Mouse (Mus musculus): ENCODE results near the gene Rtp1. TPM values are rescaled to one million over a fixed set of nuclear protein-coding genes. Genes with fewer than 3 reads are reported as not detected.

The Rtp1 gene
- polyA plus RNA-seq (2012; ENCODE audit: insufficient read depth, insufficient read length, missing spikeins) = not detected in 2 replicates

- TF ChIP-seq CTCF (IDR thresholded peaks at IDR 0.05; ENCODE audit: low read depth, low read length) = no peak
- no peak for TF ChIP-seq POLR2A (IDR thresholded peaks at IDR 0.05; ENCODE audit: borderline replicate concordance, low read depth, low read length)
- no peak within 1 kb of the TSS for H3K4me3 ChIP-seq (ENCODE audit: insufficient read depth, low read length)
- H3K27ac ChIP-seq (ENCODE audit: insufficient read depth, low read depth, low read length) = no peak within 1 kb of the TSS
- H3K4me1 ChIP-seq (ENCODE audit: control insufficient read depth, insufficient read depth, low read length) = peaks cover under 1% of the 10 kb centered on the region; the same call in 1 of the 2 replicates
Measured at GRCm38 (mm10) chr16:23428647-23429319, at the start of gene Rtp1. TSS of gene Rtp1 (plus strand) at chr16:23429133.

- H3K4me1 ChIP-seq (ENCODE audit: control insufficient read depth, insufficient read depth, low read length) = peaks cover 15% of the 10 kb centered on the region
- no peak overlapping the region for H3K4me3 ChIP-seq (ENCODE audit: insufficient read depth, low read length)
- no peak overlapping the region for H3K27ac ChIP-seq (ENCODE audit: insufficient read depth, low read depth, low read length)
- no peak for TF ChIP-seq CTCF (IDR thresholded peaks at IDR 0.05; ENCODE audit: low read depth, low read length)
- no peak for TF ChIP-seq POLR2A (IDR thresholded peaks at IDR 0.05; ENCODE audit: borderline replicate concordance, low read depth, low read length)
Measured at GRCm38 (mm10) chr16:23379536-23380230, 49.2 kb upstream of the Rtp1 start.

- no peak overlapping the region for H3K4me3 ChIP-seq (ENCODE audit: insufficient read depth, low read length)
- no peaks in the 10 kb centered on the region for H3K4me1 ChIP-seq (ENCODE audit: control insufficient read depth, insufficient read depth, low read length)
- no peak overlapping the region for H3K27ac ChIP-seq (ENCODE audit: insufficient read depth, low read depth, low read length)
- TF ChIP-seq POLR2A (IDR thresholded peaks at IDR 0.05; ENCODE audit: borderline replicate concordance, low read depth, low read length) = no peak
- no peak for TF ChIP-seq CTCF (IDR thresholded peaks at IDR 0.05; ENCODE audit: low read depth, low read length)
Measured at GRCm38 (mm10) chr16:23384304-23384703, 44.6 kb upstream of the Rtp1 start.

DNA sequence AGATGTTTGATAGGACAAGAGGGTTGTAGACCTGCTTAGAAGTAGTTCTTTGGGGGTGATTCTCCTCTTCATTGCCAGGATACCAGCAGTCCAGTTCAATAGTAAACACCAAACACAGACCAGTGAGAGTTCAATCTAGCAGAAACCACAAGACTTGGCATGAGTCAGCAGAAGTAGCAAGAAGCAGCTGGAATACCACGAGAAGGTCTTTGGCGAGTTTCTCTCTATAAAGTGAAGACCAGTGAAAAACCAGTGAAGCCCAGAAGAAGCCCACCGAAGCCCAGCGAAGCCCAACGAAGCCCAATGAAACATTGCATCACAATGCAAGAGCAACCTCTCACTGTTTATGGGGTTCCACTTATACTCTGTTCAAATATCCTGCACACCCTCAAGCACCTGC lies 31.0 kb upstream of the Rtp1 start:
- no peak for TF ChIP-seq POLR2A (IDR thresholded peaks at IDR 0.05; ENCODE audit: borderline replicate concordance, low read depth, low read length)
- TF ChIP-seq CTCF (IDR thresholded peaks at IDR 0.05; ENCODE audit: low read depth, low read length) = no peak
- H3K27ac ChIP-seq (ENCODE audit: insufficient read depth, low read depth, low read length) = no peak overlapping the region
- H3K4me1 ChIP-seq (ENCODE audit: control insufficient read depth, insufficient read depth, low read length) = peaks cover 23% of the 10 kb centered on the region
- no peak overlapping the region for H3K4me3 ChIP-seq (ENCODE audit: insufficient read depth, low read length)

GRCm38 (mm10) chr16:23401463-23401862 lies 27.5 kb upstream of the Rtp1 start:
- no peak overlapping the region for H3K4me3 ChIP-seq (ENCODE audit: insufficient read depth, low read length)
- TF ChIP-seq POLR2A (IDR thresholded peaks at IDR 0.05; ENCODE audit: borderline replicate concordance, low read depth, low read length) (no peak), CTCF (IDR thresholded peaks at IDR 0.05; ENCODE audit: low read depth, low read length) (no peak)
- H3K4me1 ChIP-seq (ENCODE audit: control insufficient read depth, insufficient read depth, low read length) = peaks cover 23% of the 10 kb centered on the region
- H3K27ac ChIP-seq (ENCODE audit: insufficient read depth, low read depth, low read length) = no peak overlapping the region

DNA sequence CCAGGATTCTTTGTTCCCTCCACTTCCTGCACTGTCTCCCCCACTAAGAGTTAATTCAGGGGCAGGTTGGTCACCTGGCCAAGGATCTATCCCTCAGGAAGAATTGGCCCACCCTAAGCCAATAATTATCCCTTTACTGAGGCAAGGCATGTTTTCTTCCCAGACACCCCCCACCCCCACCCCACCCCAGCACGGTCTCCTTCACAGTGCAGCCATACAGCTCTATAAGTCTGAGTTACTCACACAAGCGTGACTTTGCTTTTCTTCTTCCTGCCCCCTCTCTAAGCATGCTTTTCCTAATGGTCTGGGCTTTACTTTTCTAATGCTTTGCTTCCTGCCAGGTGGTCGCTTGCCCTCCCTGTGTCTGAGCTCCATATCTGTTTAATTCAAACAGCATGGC lies 27.0 kb upstream of the Rtp1 start:
- H3K4me1 ChIP-seq (ENCODE audit: control insufficient read depth, insufficient read depth, low read length) = peaks cover 23% of the 10 kb centered on the region
- TF ChIP-seq CTCF (IDR thresholded peaks at IDR 0.05; ENCODE audit: low read depth, low read length) = no peak
- no peak overlapping the region for H3K4me3 ChIP-seq (ENCODE audit: insufficient read depth, low read length)
- no peak overlapping the region for H3K27ac ChIP-seq (ENCODE audit: insufficient read depth, low read depth, low read length)

DNA sequence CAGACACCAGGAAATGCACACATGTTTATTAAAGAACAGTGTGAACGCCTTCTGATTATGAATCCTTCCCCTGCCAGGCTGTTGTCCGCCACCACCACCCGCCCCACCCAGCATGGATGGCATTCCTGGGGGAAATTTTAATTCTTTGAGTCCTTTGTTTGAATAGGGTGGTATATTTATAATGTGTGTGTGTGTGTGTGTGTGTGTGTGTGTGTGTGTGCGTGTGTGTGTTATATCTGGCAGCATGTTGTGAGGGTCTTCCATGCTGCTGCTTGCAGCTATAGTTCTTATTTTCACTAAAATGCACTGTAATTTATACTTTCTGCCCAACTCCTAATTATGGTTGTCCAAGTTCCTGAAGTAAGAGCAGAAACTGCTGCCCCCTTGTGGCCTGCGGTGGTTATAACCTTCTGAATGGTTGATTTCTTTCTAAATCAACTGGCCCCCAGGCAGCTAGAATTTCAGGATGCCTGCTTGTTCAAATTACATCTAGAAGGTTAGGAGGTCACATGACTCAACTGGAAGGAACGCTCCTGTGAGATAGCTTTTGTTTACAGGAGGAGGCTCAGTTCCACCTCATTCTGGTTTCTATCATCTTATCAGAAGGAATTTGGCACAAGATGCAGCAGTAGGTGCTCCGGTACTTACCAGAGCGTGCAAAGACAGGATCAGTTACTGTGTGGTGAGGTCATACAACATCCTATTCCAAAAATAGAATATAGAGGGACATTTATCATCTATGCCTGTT lies 25.8 kb upstream of the Rtp1 start:
- H3K4me1 ChIP-seq (ENCODE audit: control insufficient read depth, insufficient read depth, low read length) = peaks cover 14% of the 10 kb centered on the region

DNA sequence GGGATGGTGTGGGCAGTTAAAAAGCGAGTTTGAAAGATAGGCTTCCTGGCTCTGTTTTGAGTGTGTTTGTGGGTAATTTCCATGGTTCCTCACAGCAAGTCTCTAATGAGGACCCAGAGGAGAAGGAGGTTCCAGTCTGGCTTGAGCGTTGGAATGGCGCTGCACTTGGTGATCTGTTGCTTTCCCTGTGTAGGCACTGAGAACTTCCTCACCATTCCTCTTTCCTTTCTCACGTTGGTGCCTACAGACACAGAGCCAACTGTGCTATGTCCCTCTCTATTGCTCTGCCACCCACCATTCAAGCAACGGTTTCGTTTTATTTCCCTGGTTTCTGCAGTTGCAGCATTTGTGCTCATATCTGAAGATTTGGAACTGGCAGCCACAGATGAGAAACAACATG lies 16.0 kb upstream of the Rtp1 start:
- Histone ChIP-seq H3K4me1 (ENCODE audit: control insufficient read depth, insufficient read depth, low read length) (no peaks in the 10 kb centered on the region), H3K4me3 (ENCODE audit: insufficient read depth, low read length) (no peak overlapping the region), H3K27ac (ENCODE audit: insufficient read depth, low read depth, low read length) (no peak overlapping the region)
- TF ChIP-seq POLR2A (IDR thresholded peaks at IDR 0.05; ENCODE audit: borderline replicate concordance, low read depth, low read length) (no peak), CTCF (IDR thresholded peaks at IDR 0.05; ENCODE audit: low read depth, low read length) (no peak)

More for the DNA sequence above, 25.8 kb upstream of the Rtp1 start:
- no peak for TF ChIP-seq CTCF (IDR thresholded peaks at IDR 0.05; ENCODE audit: low read depth, low read length)
- TF ChIP-seq POLR2A (IDR thresholded peaks at IDR 0.05; ENCODE audit: borderline replicate concordance, low read depth, low read length) = no peak
- Histone ChIP-seq H3K27ac (ENCODE audit: insufficient read depth, low read depth, low read length) (no peak overlapping the region), H3K4me3 (ENCODE audit: insufficient read depth, low read length) (no peak overlapping the region)

DNA sequence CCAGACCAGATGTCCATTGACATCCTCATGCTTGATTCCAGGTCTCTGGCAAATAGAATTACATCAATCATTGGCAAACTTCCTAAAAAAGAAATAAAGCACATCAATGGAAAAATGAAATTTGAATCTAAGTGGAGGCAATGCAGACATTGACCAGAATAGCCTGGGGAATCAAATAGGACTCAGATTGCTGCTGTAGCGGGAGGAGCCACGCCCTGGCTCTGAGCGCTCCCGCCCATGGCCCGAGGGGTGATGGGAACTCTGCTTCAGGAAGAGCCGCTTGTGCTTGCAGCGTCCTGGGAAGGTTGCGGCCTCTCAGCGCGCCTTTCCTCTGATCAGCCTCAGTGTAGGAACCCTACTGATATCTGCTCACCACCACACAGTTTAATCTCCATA lies 12.7 kb upstream of the Rtp1 start:
- TF ChIP-seq POLR2A (IDR thresholded peaks at IDR 0.05; ENCODE audit: borderline replicate concordance, low read depth, low read length) (no peak), CTCF (IDR thresholded peaks at IDR 0.05; ENCODE audit: low read depth, low read length) (no peak)
- H3K4me1 ChIP-seq (ENCODE audit: control insufficient read depth, insufficient read depth, low read length) = no peaks in the 10 kb centered on the region
- no peak overlapping the region for H3K4me3 ChIP-seq (ENCODE audit: insufficient read depth, low read length)
- no peak overlapping the region for H3K27ac ChIP-seq (ENCODE audit: insufficient read depth, low read depth, low read length)
